Mouse (Mus musculus) MEL (cell line): ENCODE results near the gene Chmp3. TPM values are rescaled to one million over a fixed set of nuclear protein-coding genes. Genes with fewer than 3 reads are reported as not detected.

Experiments
- DNase-seq: peaks from one replicate; pipeline ENCODE4 v3.0.0; 2011; ENCODE audit warnings: low read depth, low spot score
- H3K27ac ChIP-seq: 2 replicates; pipeline ENCODE4 v1.5.1; 2012; ENCODE audit warnings: low read depth, mild to moderate bottlenecking, control low read depth, low read length, moderate library complexity; ENCODE audit not compliant: control insufficient read depth
- H3K27me3 ChIP-seq, 2 experiments: fragments of 150-350 bp in 1 of 2; sonication (generic) in 1 of 2; 2 replicates each; pipeline ENCODE4 v1.6.1; 2012; ENCODE audit warnings: low read length in 2 of 2, mild to moderate bottlenecking in 2 of 2, improper control_type of control experiment in 1 of 2, moderate library complexity in 1 of 2; ENCODE audit not compliant: insufficient read depth in 2 of 2, control insufficient read depth in 1 of 2
- H3K36me3 ChIP-seq, 2 experiments: 2 replicates each; pipeline ENCODE4 v1.6.1; 2012 to 2014; ENCODE audit warnings: low read length in 2 of 2, improper control_type of control experiment in 1 of 2, inconsistent platforms in 1 of 2, mild to moderate bottlenecking in 1 of 2; ENCODE audit not compliant: insufficient read depth in 2 of 2, control insufficient read depth in 1 of 2
- H3K4me1 ChIP-seq, 2 experiments: fragments of 150-350 bp in 1 of 2; sonication (generic) in 1 of 2; 2 replicates each; pipeline ENCODE4 v1.6.1; 2012; ENCODE audit warnings: low read length in 2 of 2, improper control_type of control experiment in 1 of 2, mild to moderate bottlenecking in 1 of 2; ENCODE audit not compliant: insufficient read depth in 2 of 2, control insufficient read depth in 1 of 2
- H3K4me3 ChIP-seq, 2 experiments: fragments of 150-350 bp in 1 of 2; sonication (generic) in 1 of 2; 2 replicates each; pipeline ENCODE4 v1.5.1; 2012; ENCODE audit warnings: low read depth in 2 of 2, low read length in 2 of 2, mild to moderate bottlenecking in 2 of 2, moderate library complexity in 2 of 2, control low read depth in 1 of 2, improper control_type of control experiment in 1 of 2; ENCODE audit not compliant: control insufficient read depth in 1 of 2, insufficient read depth in 1 of 2
- H3K79me2 ChIP-seq: 2 replicates; pipeline ENCODE4 v1.6.1; 2012; ENCODE audit warnings: mild to moderate bottlenecking, low read length, moderate library complexity; ENCODE audit not compliant: control insufficient read depth, poor library complexity, insufficient read depth
- H3K9ac ChIP-seq: 2 replicates; pipeline ENCODE4 v1.6.1; 2012; ENCODE audit warnings: low read depth, mild to moderate bottlenecking, control low read depth, low read length, moderate library complexity; ENCODE audit not compliant: control insufficient read depth, poor library complexity, severe bottlenecking
- H3K9me3 ChIP-seq: fragments of 150-350 bp; sonication (generic); replicated peaks from 2 replicates; pipeline ENCODE4 v1.6.1; 2012; ENCODE audit warnings: mild to moderate bottlenecking, low read length, improper control_type of control experiment, moderate library complexity; ENCODE audit not compliant: insufficient read depth
- BHLHE40 ChIP-seq: IDR thresholded peaks from 2 replicates; pipeline ENCODE4 v1.6.1; 2012; ENCODE audit warnings: low read depth, mild to moderate bottlenecking, inconsistent platforms, low read length, improper control_type of control experiment, borderline replicate concordance
- CHD1 ChIP-seq: IDR thresholded peaks from 2 replicates; pipeline ENCODE4 v1.6.1; 2012; ENCODE audit warnings: low read depth, mild to moderate bottlenecking, inconsistent platforms, low read length, improper control_type of control experiment
- CHD2 ChIP-seq: IDR thresholded peaks from 2 replicates; pipeline ENCODE4 v1.6.1; 2011; ENCODE audit warnings: low read length, improper control_type of control experiment
- CTCF ChIP-seq, 3 experiments: IDR thresholded peaks in 2 of 3; conservative IDR thresholded peaks in 1 of 3; 2 replicates each; pipeline ENCODE4 v1.5.1; 2011 to 2012; ENCODE audit warnings: low read length in 3 of 3, low read depth in 2 of 3, mild to moderate bottlenecking in 2 of 3, improper control_type of control experiment in 1 of 3, inconsistent platforms in 1 of 3, mixed read lengths in 1 of 3, moderate library complexity in 1 of 3; ENCODE audit not compliant: control insufficient read depth in 1 of 3, insufficient read depth in 1 of 3, poor library complexity in 1 of 3, severe bottlenecking in 1 of 3
- E2F4 ChIP-seq: IDR thresholded peaks from 2 replicates; pipeline ENCODE4 v1.6.1; 2011; ENCODE audit warnings: low read depth, low read length, improper control_type of control experiment, borderline replicate concordance
- ELF1 ChIP-seq: IDR thresholded peaks from 2 replicates; pipeline ENCODE4 v1.6.1; 2014; ENCODE audit warnings: low read depth, mild to moderate bottlenecking, inconsistent platforms, low read length, improper control_type of control experiment, moderate library complexity
- EP300 ChIP-seq, 2 experiments: IDR thresholded peaks; 2 replicates each; pipeline ENCODE4 v1.6.1; 2011; ENCODE audit warnings: improper control_type of control experiment in 2 of 2, low read length in 2 of 2, low read depth in 1 of 2, mild to moderate bottlenecking in 1 of 2
- ETS1 ChIP-seq: IDR thresholded peaks from 2 replicates; pipeline ENCODE4 v1.6.1; 2012; ENCODE audit warnings: low read depth, mild to moderate bottlenecking, inconsistent platforms, low read length, improper control_type of control experiment, moderate library complexity
- GABPA ChIP-seq: IDR thresholded peaks from 2 replicates; pipeline ENCODE4 v1.6.1; 2012; ENCODE audit warnings: low read depth, mild to moderate bottlenecking, inconsistent platforms, low read length, improper control_type of control experiment, moderate library complexity
- GATA1 ChIP-seq: IDR thresholded peaks from 2 replicates; pipeline ENCODE4 v1.6.1; 2011; ENCODE audit warnings: low read depth, low read length, improper control_type of control experiment
- HCFC1 ChIP-seq: IDR thresholded peaks from 2 replicates; pipeline ENCODE4 v1.6.1; 2012; ENCODE audit warnings: low read depth, mild to moderate bottlenecking, inconsistent platforms, low read length, improper control_type of control experiment, moderate library complexity
- JUND ChIP-seq: IDR thresholded peaks from 2 replicates; pipeline ENCODE4 v1.6.1; 2011; ENCODE audit warnings: low read depth, mild to moderate bottlenecking, improper control_type of control experiment, low read length
- KAT2A ChIP-seq: conservative IDR thresholded peaks from 2 replicates; pipeline ENCODE4 v1.6.1; 2012; ENCODE audit warnings: low read depth, low read length, improper control_type of control experiment, inconsistent platforms
- MAFK ChIP-seq: IDR thresholded peaks from 2 replicates; pipeline ENCODE4 v1.6.1; 2011; ENCODE audit warnings: low read depth, mild to moderate bottlenecking, low read length, improper control_type of control experiment, borderline replicate concordance
- MAX ChIP-seq: IDR thresholded peaks from 2 replicates; pipeline ENCODE4 v1.6.1; 2011; ENCODE audit warnings: low read length, improper control_type of control experiment
- MAZ ChIP-seq: IDR thresholded peaks from 2 replicates; pipeline ENCODE4 v1.6.1; 2012; ENCODE audit warnings: low read depth, mild to moderate bottlenecking, inconsistent platforms, low read length, improper control_type of control experiment
- MEF2A ChIP-seq: IDR thresholded peaks from 2 replicates; pipeline ENCODE4 v1.6.1; 2014; ENCODE audit warnings: low read depth, mild to moderate bottlenecking, inconsistent platforms, low read length, improper control_type of control experiment; ENCODE audit not compliant: poor library complexity, insufficient replicate concordance, severe bottlenecking; ENCODE audit errors: extremely low read depth
- MXI1 ChIP-seq: IDR thresholded peaks from 2 replicates; pipeline ENCODE4 v1.6.1; 2011; ENCODE audit warnings: mild to moderate bottlenecking, low read depth, low read length, improper control_type of control experiment
- MYB ChIP-seq: IDR thresholded peaks from 2 replicates; pipeline ENCODE4 v1.6.1; 2011; ENCODE audit warnings: mild to moderate bottlenecking, low read depth, low read length, improper control_type of control experiment
- POLR2A ChIP-seq, 2 experiments: IDR thresholded peaks; 2 replicates each; pipeline ENCODE4 v1.6.1; 2011 to 2012; ENCODE audit warnings: low read length in 2 of 2, mild to moderate bottlenecking in 2 of 2, control low read depth in 1 of 2, improper control_type of control experiment in 1 of 2, low read depth in 1 of 2, moderate library complexity in 1 of 2; ENCODE audit not compliant: control insufficient read depth in 1 of 2, insufficient read depth in 1 of 2, poor library complexity in 1 of 2
- POLR2AphosphoS2 ChIP-seq: IDR thresholded peaks from 2 replicates; pipeline ENCODE4 v1.6.1; 2011; ENCODE audit warnings: low read length, improper control_type of control experiment
- POLR2AphosphoS5 ChIP-seq: IDR thresholded peaks from 2 replicates; pipeline ENCODE4 v1.6.1; 2012; ENCODE audit warnings: low read depth, borderline replicate concordance, mild to moderate bottlenecking, inconsistent platforms, low read length, moderate library complexity, mixed read lengths
- RAD21 ChIP-seq: IDR thresholded peaks from 2 replicates; pipeline ENCODE4 v1.6.1; 2011; ENCODE audit warnings: mild to moderate bottlenecking, low read depth, low read length, improper control_type of control experiment
- RCOR1 ChIP-seq: IDR thresholded peaks from 2 replicates; pipeline ENCODE4 v1.6.1; 2012; ENCODE audit warnings: low read depth, mild to moderate bottlenecking, inconsistent platforms, low read length, improper control_type of control experiment
- SIN3A ChIP-seq: IDR thresholded peaks from 2 replicates; pipeline ENCODE4 v1.6.1; 2012; ENCODE audit warnings: low read length, improper control_type of control experiment, inconsistent platforms
- SMC3 ChIP-seq: IDR thresholded peaks from 2 replicates; pipeline ENCODE4 v1.6.1; 2011; ENCODE audit warnings: low read depth, low read length, improper control_type of control experiment
- TAL1 ChIP-seq: IDR thresholded peaks from 2 replicates; pipeline ENCODE4 v1.6.1; 2012; ENCODE audit warnings: mild to moderate bottlenecking, inconsistent platforms, low read length, moderate library complexity, mixed read lengths
- TBP ChIP-seq: IDR thresholded peaks from 2 replicates; pipeline ENCODE4 v1.8.0; 2011; ENCODE audit warnings: low read depth, low read length, improper control_type of control experiment
- TCF12 ChIP-seq: IDR thresholded peaks from 2 replicates; pipeline ENCODE4 v1.6.1; 2014; ENCODE audit warnings: low read depth, mild to moderate bottlenecking, inconsistent platforms, low read length, improper control_type of control experiment, moderate library complexity
- UBTF ChIP-seq: IDR thresholded peaks from 2 replicates; pipeline ENCODE4 v1.6.1; 2012; ENCODE audit warnings: low read depth, mild to moderate bottlenecking, inconsistent platforms, low read length, improper control_type of control experiment, moderate library complexity, borderline replicate concordance; ENCODE audit not compliant: insufficient read depth
- USF1 ChIP-seq: IDR thresholded peaks from 2 replicates; pipeline ENCODE4 v1.6.1; 2014; ENCODE audit warnings: low read depth, mild to moderate bottlenecking, inconsistent platforms, low read length, improper control_type of control experiment, moderate library complexity
- ZC3H11A ChIP-seq: IDR thresholded peaks from 2 replicates; pipeline ENCODE4 v1.6.1; 2012; ENCODE audit warnings: low read depth, mild to moderate bottlenecking, inconsistent platforms, low read length, improper control_type of control experiment
- ZKSCAN1 ChIP-seq: IDR thresholded peaks from 2 replicates; pipeline ENCODE4 v1.6.1; 2012; ENCODE audit warnings: low read depth, mild to moderate bottlenecking, inconsistent platforms, low read length, improper control_type of control experiment, moderate library complexity
- ZMIZ1 ChIP-seq: IDR thresholded peaks from 2 replicates; pipeline ENCODE4 v1.6.1; 2012; ENCODE audit warnings: low read depth, mild to moderate bottlenecking, inconsistent platforms, low read length, improper control_type of control experiment, moderate library complexity
- ZNF384 ChIP-seq: IDR thresholded peaks from 2 replicates; pipeline ENCODE4 v1.6.1; 2012; ENCODE audit warnings: low read depth, mild to moderate bottlenecking, inconsistent platforms, low read length, improper control_type of control experiment
- polyA plus RNA-seq, 2 experiments: library from polyadenylated mRNA; stranded (reverse) in 1 of 2; unstranded in 1 of 2; fragments of >175 nt in 1 of 2; fragments of >200 nt in 1 of 2; gene quantifications; 2 replicates each; pipeline versions ENCODE4 v1.2.1 to v1.2.4; 2012; ENCODE audit warnings: low replicate concordance in 2 of 2, low read depth in 1 of 2; ENCODE audit not compliant: insufficient read length in 2 of 2, insufficient read depth in 1 of 2, missing spikeins in 1 of 2
- total RNA-seq: library from RNA; depleted of rRNA; stranded (reverse); fragments of 300-350 nt; gene quantifications from 2 replicates; pipeline ENCODE4 v1.2.3, GENCODE M21; 2012; rRNA removed

The Chmp3 gene
- total RNA-seq, result 41.7 and 42.7 TPM in 2 replicates
- 10 to 100 TPM in 1 of 2 experiments, not detected in 1; 69.3 TPM for polyA plus RNA-seq

DNA sequence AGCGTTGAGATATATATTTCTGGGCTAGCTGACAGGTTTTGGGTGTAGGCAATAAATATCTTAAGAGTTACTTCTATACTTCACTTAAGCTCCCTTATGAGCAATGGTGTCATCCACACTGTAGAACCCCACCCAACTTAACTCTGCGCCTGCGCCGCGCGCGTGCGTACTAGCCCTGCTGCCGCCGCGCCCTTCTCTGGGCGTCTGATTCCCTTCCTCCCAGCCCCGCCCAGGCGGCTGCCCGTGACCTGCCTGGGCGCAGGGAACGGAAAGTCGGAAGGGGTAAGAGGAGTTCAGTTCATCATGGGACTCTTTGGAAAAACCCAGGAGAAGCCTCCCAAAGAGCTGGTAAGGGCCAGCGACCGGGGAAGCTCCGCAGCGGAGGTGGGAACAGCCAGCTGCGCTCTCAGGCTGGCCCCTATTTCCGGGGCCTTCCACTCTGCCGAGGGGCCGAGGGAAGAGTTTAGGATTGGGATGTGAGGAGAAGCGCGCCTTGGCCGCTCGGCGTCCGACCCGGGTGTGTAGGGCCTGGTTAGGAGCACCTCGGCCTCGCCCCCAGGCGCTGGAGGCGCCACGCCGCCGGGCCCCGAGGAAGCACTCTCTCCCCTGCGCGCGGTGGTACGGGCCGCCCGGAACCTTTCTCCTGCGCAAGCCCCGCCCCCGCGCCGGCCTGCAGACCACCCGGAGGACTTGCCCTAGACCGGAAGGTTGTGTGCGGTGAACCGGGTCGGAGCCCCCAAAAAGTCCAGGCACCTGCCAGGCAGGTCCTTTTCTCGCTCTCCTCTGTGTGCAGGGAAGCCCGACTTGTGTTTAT lies at the start of gene Chmp3:
Gene Chmp3 (plus strand): TSS at position 112 of the 814 bp plus-strand sequence.
- peaks cover 0 to 9% of the 10 kb centered on the region in 2 experiments for H3K4me1 ChIP-seq
- TF ChIP-seq ELF1, result no peak; the same call in 1 of the 2 replicates
- TF ChIP-seq ZNF384, result no peak
- no peak for TF ChIP-seq ZC3H11A
- TF ChIP-seq JUND, result no peak
- TF ChIP-seq POLR2AphosphoS2, result peak; percentile 71; the same call in 1 of the 2 replicates
- TF ChIP-seq ZMIZ1, result peak; percentile 90
- peak; percentile 74 for TF ChIP-seq MAZ
- TF ChIP-seq TBP, result 0 out of 2 replicates have a peak, but pooled peaks have one; percentile 60
- no peak; the same call in 1 of the 2 replicates for TF ChIP-seq ETS1
- TF ChIP-seq MYB, result no peak
- TF ChIP-seq MXI1, result peak; percentile 47
- no peak for TF ChIP-seq CHD2
- peak; percentile 87 for TF ChIP-seq HCFC1
- peak; percentile 44 to 87; a peak in 2 of 4 replicates for TF ChIP-seq POLR2A (IDR thresholded peaks at IDR 0.05; ENCODE audit: control insufficient read depth in 1 of 2, insufficient read depth in 1 of 2, low read depth in 1 of 2, low read length in 2 of 2, poor library complexity in 1 of 2)
- no peak for TF ChIP-seq MAFK
- no peak for TF ChIP-seq CTCF (IDR thresholded peaks at IDR 0.05 in 2 of 3, conservative IDR thresholded peaks at IDR 0.05 in 1 of 3; ENCODE audit: control insufficient read depth in 1 of 3, insufficient read depth in 1 of 3, low read depth in 2 of 3, low read length in 3 of 3, poor library complexity in 1 of 3, severe bottlenecking in 1 of 3)
- TF ChIP-seq TCF12, result 0 out of 2 replicates have a peak, but pooled peaks have one; percentile 43
- no peak for TF ChIP-seq GABPA
- no peak for TF ChIP-seq POLR2AphosphoS5
- peak; percentile 69 for TF ChIP-seq KAT2A
- no peak for TF ChIP-seq MEF2A
- peak; percentile 74 for TF ChIP-seq MAX
- peak; percentile 89 for TF ChIP-seq SIN3A
- TF ChIP-seq TAL1, result no peak
- no peak for TF ChIP-seq GATA1
- no peak for TF ChIP-seq USF1
- no peak for TF ChIP-seq RAD21
- no peak for TF ChIP-seq ZKSCAN1
- TF ChIP-seq CHD1, result peak; percentile 99
- no peak for TF ChIP-seq BHLHE40
- no peak for TF ChIP-seq E2F4
- TF ChIP-seq SMC3, result no peak
- no peak for TF ChIP-seq RCOR1
- peak in 1 of 2 experiments; percentile 19; a peak in 2 of 4 replicates for TF ChIP-seq EP300 (IDR thresholded peaks at IDR 0.05; ENCODE audit: low read depth in 1 of 2, low read length in 2 of 2)
- no peak for TF ChIP-seq UBTF

More for the DNA sequence above, at the start of gene Chmp3:
- H3K27ac ChIP-seq, result peak within 1 kb of the TSS; percentile 90
- peak within 1 kb of the TSS; percentile 80 to 85 for H3K4me3 ChIP-seq
- H3K9ac ChIP-seq, result peak within 1 kb of the TSS; percentile 89
- DNase-seq, result peak; percentile 96
- peaks cover 17% of the 10 kb centered on the region for H3K79me2 ChIP-seq
- no peaks in the 10 kb centered on the region for H3K9me3 ChIP-seq
- H3K27me3 ChIP-seq, result no peaks in the 10 kb centered on the region; a peak in 2 of 4 replicates
- H3K36me3 ChIP-seq, result peaks cover 0 to 14% of the 10 kb centered on the region in 2 experiments; a peak in 2 of 4 replicates
